Mouse (Mus musculus): Measurements from ENCODE around the gene Bmp6. TPM values are rescaled to one million over a fixed set of nuclear protein-coding genes. Genes with fewer than 3 reads are reported as not detected.

Gene Bmp6
- total RNA-seq, 2 experiments from 2014 or later, result 9.6 to 10.6 TPM

- intact Hi-C loops (cut with DNase I), result no loop called here
- DNase-seq (ENCODE audit: low spot score in 2 of 2), result no peak
Measured at GRCm38 (mm10) chr13:38531498-38531897, 186.6 kb downstream of the Bmp6 start.

GRCm38 (mm10) chr13:38533461-38533860 is 188.6 kb downstream of the Bmp6 start:
- intact Hi-C loops (cut with DNase I), result no loop called here
- no peak for DNase-seq (ENCODE audit: low spot score in 2 of 2)

- intact Hi-C loops (cut with DNase I), result no loop called here
Measured at GRCm38 (mm10) chr13:38534016-38534415, 189.1 kb downstream of the Bmp6 start.

GRCm38 (mm10) chr13:38534731-38535130 is 189.8 kb downstream of the Bmp6 start:
- no peak for DNase-seq (ENCODE audit: low spot score in 2 of 2)
- intact Hi-C loops (cut with DNase I), result no loop called here

More at GRCm38 (mm10) chr13:38534016-38534415, 189.1 kb downstream of the Bmp6 start:
- no peak for DNase-seq (ENCODE audit: low spot score in 2 of 2)

GRCm38 (mm10) chr13:38537521-38537920 is 192.6 kb downstream of the Bmp6 start:
- intact Hi-C loops (cut with DNase I), result no loop called here

GRCm38 (mm10) chr13:38539192-38539900 is 194.4 kb downstream of the Bmp6 start:
- DNase-seq (ENCODE audit: low spot score in 2 of 2), result no peak
- intact Hi-C loops (cut with DNase I), result no loop called here

More at GRCm38 (mm10) chr13:38537521-38537920, 192.6 kb downstream of the Bmp6 start:
- no peak for DNase-seq (ENCODE audit: low spot score in 2 of 2)

GRCm38 (mm10) chr13:38543455-38544125 is 198.7 kb downstream of the Bmp6 start:
- intact Hi-C loops (cut with DNase I), result no loop called here
- DNase-seq (ENCODE audit: low spot score in 2 of 2), result no peak

GRCm38 (mm10) chr13:38544769-38545445 is 200.0 kb downstream of the Bmp6 start:
- intact Hi-C loops (cut with DNase I), result no loop called here
- no peak for DNase-seq (ENCODE audit: low spot score in 2 of 2)

GRCm38 (mm10) chr13:38545460-38545859 is 200.6 kb downstream of the Bmp6 start:
- intact Hi-C loops (cut with DNase I), result no loop called here

GRCm38 (mm10) chr13:38546754-38547153 is 201.8 kb downstream of the Bmp6 start:
- no peak for DNase-seq (ENCODE audit: low spot score in 2 of 2)
- intact Hi-C loops (cut with DNase I), result no loop called here

More at GRCm38 (mm10) chr13:38545460-38545859, 200.6 kb downstream of the Bmp6 start:
- DNase-seq (ENCODE audit: low spot score in 2 of 2), result no peak

GRCm38 (mm10) chr13:38547717-38548116 is 202.8 kb downstream of the Bmp6 start:
- intact Hi-C loops (cut with DNase I), result no loop called here
- DNase-seq (ENCODE audit: low spot score in 2 of 2), result no peak

- DNase-seq (ENCODE audit: low spot score in 2 of 2), result no peak
- intact Hi-C loops (cut with DNase I), result no loop called here
Measured at GRCm38 (mm10) chr13:38548681-38549080, 203.8 kb downstream of the Bmp6 start.

Other genes with a start within 250 kb of the Bmp6 start
- under 1 TPM; 0.57 to 0.72 TPM for gene Dsp, start 193.8 kb upstream of the Bmp6 start, total RNA-seq (2021)
- gene Snrnp48, start 140.2 kb upstream of the Bmp6 start, total RNA-seq (2021), result 10 to 100 TPM; 16.0 to 22.0 TPM
- gene Txndc5, start 183.7 kb downstream of the Bmp6 start, total RNA-seq (2021), result 10 to 100 TPM; 42.7 to 46.0 TPM